Mouse (Mus musculus) heart, embryonic 12.5 days (tissue): Measurements from ENCODE around the gene Gm11077. TPM values are rescaled to one million over a fixed set of nuclear protein-coding genes. Genes with fewer than 3 reads are reported as not detected.
A peak's percentile ranks its signal among the peaks of the same experiment; 100 is the strongest.

Experiments
- ATAC-seq: fragments of 200-750 bp; cut with Nextera tagmentation; 2 replicates; pipeline ENCODE4 v1.8.0; 2017; ENCODE audit warnings: moderate TSS enrichment, moderate library complexity; ENCODE audit not compliant: insufficient number of reproducible peaks, low FRiP score
- H3K27ac ChIP-seq: fragments of 300-500 bp; sonication (generic); 2 replicates; pipeline ENCODE4 v1.5.1; 2016; ENCODE audit warnings: mild to moderate bottlenecking, moderate library complexity; ENCODE audit not compliant: poor library complexity, severe bottlenecking
- H3K27me3 ChIP-seq: fragments of 300-500 bp; sonication (generic); replicated peaks from 2 replicates; pipeline ENCODE4 v1.6.1; 2016; ENCODE audit warnings: mild to moderate bottlenecking, moderate library complexity
- H3K36me3 ChIP-seq: fragments of 300-500 bp; sonication (generic); 2 replicates; pipeline ENCODE4 v1.6.1; 2016; ENCODE audit warnings: mild to moderate bottlenecking, moderate library complexity
- H3K4me1 ChIP-seq: fragments of 300-500 bp; sonication (generic); replicated peaks from 2 replicates; pipeline ENCODE4 v1.6.1; 2016; ENCODE audit warnings: mild to moderate bottlenecking
- H3K4me2 ChIP-seq: fragments of 300-500 bp; sonication (generic); 2 replicates; pipeline ENCODE4 v1.6.1; 2016; ENCODE audit warnings: mild to moderate bottlenecking, moderate library complexity
- H3K4me3 ChIP-seq: fragments of 300-500 bp; sonication (generic); 2 replicates; pipeline ENCODE4 v1.5.1; 2016; ENCODE audit warnings: mild to moderate bottlenecking
- H3K9ac ChIP-seq: fragments of 300-500 bp; sonication (generic); 2 replicates; pipeline ENCODE4 v1.6.1; 2016; ENCODE audit warnings: mild to moderate bottlenecking, moderate library complexity
- H3K9me3 ChIP-seq: fragments of 300-500 bp; sonication (generic); replicated peaks from 2 replicates; pipeline ENCODE4 v1.6.1; 2016; ENCODE audit warnings: mild to moderate bottlenecking, moderate library complexity
- WGBS: fragments of 180-500 bp; shearing (Covaris S2); methylation state at CpG from one replicate; pipeline ENCODE4 v1.1.7; 2016; 5-methylcytosine and 5-hydroxymethylcytosine counted together
- polyA plus RNA-seq: library from polyadenylated mRNA; unstranded; fragments of >200 nt; fragmentation: Nextera tagmentation; extraction: Ambion mirVana; gene quantifications from 2 replicates; pipeline ENCODE4 v1.2.1, GENCODE M21; 2016

Gm11077 gene
- polyA plus RNA-seq, 1 experiment from 2014 or later = not detected

DNA sequence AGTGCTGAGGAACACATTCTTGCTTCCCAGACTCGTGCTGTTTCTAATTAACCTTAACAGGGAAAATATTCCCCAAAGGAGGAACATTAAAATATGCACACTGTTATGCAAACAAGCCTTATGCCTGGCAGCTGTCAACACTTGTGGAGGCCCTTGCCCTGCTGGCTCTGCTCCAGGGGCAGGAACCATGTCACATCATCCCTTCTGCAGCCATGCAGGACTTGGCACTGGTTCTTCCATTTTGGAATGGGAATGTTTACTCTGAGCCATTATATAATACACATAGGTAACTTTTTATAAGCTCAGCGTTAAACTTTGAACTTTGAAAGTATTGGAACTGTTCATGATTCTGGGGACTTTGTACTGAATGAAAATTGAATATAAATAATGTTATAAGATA is 18.5 kb downstream of the Gm11077 start:
- Histone ChIP-seq H3K4me2 (no peak overlapping the region), H3K27ac (no peak overlapping the region), H3K27me3 (no peaks in the 10 kb centered on the region), H3K9me3 (peaks cover 4% of the 10 kb centered on the region; the same call in 1 of the 2 replicates), H3K4me3 (no peak overlapping the region), H3K4me1 (peaks cover 12% of the 10 kb centered on the region), H3K9ac (no peak overlapping the region), H3K36me3 (no peaks in the 10 kb centered on the region)
- no peak for ATAC-seq
- 71% methylated on average over 2 of the region's 2 CpGs for WGBS

DNA sequence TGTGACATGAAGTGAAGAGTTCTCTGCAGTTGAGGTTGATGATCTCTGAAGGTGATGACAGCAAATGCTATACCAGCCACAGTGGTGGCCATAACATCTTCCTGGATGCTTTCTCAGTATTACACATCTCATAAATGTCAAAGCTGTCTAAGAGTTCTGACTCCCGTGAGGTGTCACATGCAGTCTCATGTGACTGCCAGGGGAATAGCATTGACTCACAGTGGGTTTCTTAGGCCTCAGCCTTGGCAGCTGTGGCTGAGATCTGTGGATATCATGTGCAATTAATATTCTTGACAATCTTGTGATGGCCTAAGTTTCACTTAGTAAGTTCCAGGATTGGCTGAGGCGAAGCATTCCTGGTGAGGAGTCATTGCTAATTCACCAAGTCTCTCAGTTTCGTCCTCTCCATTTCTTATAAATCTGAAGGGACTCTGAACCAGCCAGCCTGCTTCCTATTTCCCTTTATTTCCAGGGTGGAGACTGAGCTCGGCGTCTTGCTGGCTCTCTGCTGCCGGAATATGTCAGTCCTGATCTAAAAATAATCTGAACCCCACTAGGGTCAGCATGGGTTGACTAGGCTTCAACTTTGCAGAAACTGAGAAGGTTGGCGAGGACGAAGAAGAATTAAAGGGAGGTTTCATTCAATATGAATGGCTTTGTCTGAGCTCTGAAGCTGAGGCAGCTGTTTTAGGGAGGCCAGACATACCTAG is 21.4 kb downstream of the Gm11077 start:
- Histone ChIP-seq H3K4me1 (peaks cover 12% of the 10 kb centered on the region), H3K27ac (no peak overlapping the region; the same call in 1 of the 2 replicates), H3K4me2 (no peak overlapping the region), H3K9me3 (no peaks in the 10 kb centered on the region; the same call in 1 of the 2 replicates), H3K36me3 (no peaks in the 10 kb centered on the region), H3K27me3 (no peaks in the 10 kb centered on the region), H3K9ac (no peak overlapping the region), H3K4me3 (no peak overlapping the region)
- WGBS = 56% methylated on average over 8 of the region's 8 CpGs
- no peak for ATAC-seq

DNA sequence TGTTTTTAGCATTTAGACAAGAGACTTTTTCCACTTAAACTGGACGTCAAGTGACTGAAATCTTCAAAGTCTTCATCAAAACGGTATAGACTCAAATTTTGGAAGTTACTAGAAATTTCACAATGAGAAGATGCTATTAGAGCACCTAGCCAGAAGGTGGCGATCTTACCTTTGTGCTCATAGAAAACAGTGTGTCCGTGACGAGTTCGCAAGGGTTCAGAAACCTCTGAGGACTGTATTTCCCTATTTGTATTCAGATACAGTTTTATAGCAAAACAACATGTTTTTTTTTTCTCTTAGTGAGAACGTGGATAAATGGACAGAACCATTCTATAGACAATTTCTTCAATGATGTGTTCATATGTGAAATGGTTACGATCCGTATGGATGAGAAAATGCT is 37.3 kb downstream of the Gm11077 start:
- Histone ChIP-seq H3K27me3 (no peaks in the 10 kb centered on the region), H3K9me3 (no peaks in the 10 kb centered on the region; the same call in 1 of the 2 replicates), H3K4me2 (no peak overlapping the region), H3K36me3 (no peaks in the 10 kb centered on the region), H3K27ac (no peak overlapping the region), H3K4me1 (no peaks in the 10 kb centered on the region), H3K9ac (no peak overlapping the region), H3K4me3 (no peak overlapping the region)
- WGBS = 35% methylated on average over 9 of the region's 9 CpGs
- no peak for ATAC-seq

DNA sequence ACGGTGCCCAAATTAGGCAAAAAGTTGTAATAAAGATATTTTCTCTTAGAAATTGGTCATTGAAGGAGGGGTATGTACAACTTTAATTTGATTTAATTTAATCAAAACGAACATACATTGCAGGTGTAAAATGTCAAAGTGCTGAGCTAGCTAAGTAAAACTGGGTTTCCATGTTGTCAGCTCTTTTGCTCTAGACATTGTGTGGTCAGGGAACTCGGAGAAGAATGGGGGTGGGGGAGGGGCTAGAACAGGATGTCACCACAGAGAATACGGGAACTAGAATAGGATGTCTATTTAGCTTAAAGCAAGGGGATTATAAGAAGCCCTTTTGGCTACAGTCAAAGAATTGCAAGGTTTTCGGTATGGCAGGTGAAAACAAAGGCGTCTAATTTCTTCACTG is 38.2 kb downstream of the Gm11077 start:
- no peaks in the 10 kb centered on the region; the same call in 1 of the 2 replicates for H3K9me3 ChIP-seq
- no peak overlapping the region for H3K4me2 ChIP-seq
- no peaks in the 10 kb centered on the region for H3K36me3 ChIP-seq
- no peaks in the 10 kb centered on the region for H3K4me1 ChIP-seq
- H3K27me3 ChIP-seq = no peaks in the 10 kb centered on the region
- H3K9ac ChIP-seq = no peak overlapping the region
- WGBS = 60% methylated on average over 6 of the region's 6 CpGs
- H3K27ac ChIP-seq = no peak overlapping the region
- ATAC-seq = no peak
- H3K4me3 ChIP-seq = no peak overlapping the region

DNA sequence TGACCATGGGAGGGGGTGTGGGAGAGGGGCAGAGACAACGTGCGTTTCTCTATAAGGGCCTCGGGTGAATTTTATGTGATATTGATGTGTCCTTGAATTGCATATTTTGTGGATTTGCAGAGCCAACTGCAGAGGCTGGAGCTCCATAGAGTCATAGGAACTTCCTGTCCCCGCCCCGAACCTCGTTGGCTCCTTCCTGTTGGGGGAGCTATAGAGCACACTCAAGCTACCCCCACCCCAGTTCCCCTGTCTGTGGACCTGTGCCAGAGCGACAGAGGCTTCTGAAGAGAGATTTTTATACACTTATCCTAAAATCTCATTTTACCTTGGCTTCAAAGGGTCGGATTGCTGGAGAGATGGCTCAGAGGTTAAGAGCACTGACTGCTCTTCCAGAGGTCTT is 39.1 kb downstream of the Gm11077 start:
- Histone ChIP-seq H3K9ac (no peak overlapping the region), H3K27ac (no peak overlapping the region), H3K36me3 (no peaks in the 10 kb centered on the region), H3K27me3 (no peaks in the 10 kb centered on the region), H3K4me3 (no peak overlapping the region), H3K9me3 (no peaks in the 10 kb centered on the region; the same call in 1 of the 2 replicates), H3K4me1 (no peaks in the 10 kb centered on the region), H3K4me2 (no peak overlapping the region)
- no peak for ATAC-seq
- WGBS = 76% methylated on average over 8 of the region's 8 CpGs

DNA sequence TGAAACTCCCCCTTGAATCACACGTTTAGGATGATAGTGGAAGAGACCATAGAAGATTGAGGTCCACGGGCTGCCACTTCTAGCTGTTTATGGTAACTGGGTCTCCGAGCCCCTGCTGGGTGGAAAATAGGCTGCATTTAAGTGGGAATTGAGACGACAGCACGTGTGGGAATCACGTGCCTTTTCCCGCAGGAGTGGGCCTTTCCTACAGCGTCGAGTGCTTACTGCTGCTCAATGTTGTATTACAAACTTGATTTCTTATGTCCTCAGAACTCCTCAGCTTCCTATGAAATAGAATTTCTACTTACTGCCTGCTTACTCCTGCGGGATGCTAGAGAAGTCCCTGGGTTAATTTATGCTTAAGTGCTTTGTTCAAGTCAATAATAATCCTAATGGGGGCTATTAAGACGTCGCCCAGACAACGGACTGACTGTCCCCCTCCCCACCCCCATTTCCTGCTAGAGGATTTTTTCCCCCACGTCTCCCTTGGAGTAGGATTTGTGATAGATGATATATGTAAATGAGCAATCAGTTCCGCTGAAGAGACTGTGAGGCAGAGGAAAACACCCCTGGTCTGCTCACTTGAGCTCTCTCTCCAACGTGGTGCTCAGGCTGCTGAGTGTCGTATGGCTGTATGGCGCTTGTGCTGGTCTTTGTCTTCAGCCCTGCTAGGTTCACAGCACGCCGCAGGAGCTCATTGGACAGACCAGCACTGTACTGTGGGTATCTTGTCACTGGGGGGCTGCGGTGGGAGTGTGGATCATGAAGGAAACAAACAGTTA is 40.0 kb downstream of the Gm11077 start:
- Histone ChIP-seq H3K4me3 (no peak overlapping the region), H3K27ac (no peak overlapping the region), H3K9ac (no peak overlapping the region), H3K4me1 (no peaks in the 10 kb centered on the region), H3K9me3 (no peaks in the 10 kb centered on the region; the same call in 1 of the 2 replicates), H3K27me3 (no peaks in the 10 kb centered on the region), H3K4me2 (no peak overlapping the region), H3K36me3 (no peaks in the 10 kb centered on the region)
- 65% methylated on average over 21 of the region's 21 CpGs for WGBS
- no peak for ATAC-seq

DNA sequence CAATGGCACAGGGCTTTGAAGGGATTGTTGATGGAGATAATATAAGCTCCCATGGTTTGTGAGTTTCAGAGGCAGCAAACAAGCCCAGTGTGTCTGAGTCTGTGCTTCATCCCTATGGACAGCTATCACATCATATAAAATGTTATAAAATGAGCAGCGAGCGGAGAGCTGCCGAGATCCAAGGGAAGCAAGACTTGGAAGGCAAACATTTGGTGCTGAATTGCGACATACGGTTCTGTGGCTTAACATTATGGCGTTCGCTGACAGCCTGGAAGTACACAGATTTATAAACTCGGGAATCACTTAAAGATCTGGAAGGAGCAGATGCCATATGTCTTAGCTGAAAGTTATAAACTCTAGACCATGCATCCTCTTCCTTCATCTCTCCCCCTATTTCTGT is 47.2 kb downstream of the Gm11077 start:
- Histone ChIP-seq H3K4me1 (no peaks in the 10 kb centered on the region), H3K27me3 (no peaks in the 10 kb centered on the region), H3K4me3 (no peak overlapping the region), H3K9ac (no peak overlapping the region), H3K9me3 (no peaks in the 10 kb centered on the region; the same call in 1 of the 2 replicates), H3K36me3 (no peaks in the 10 kb centered on the region), H3K27ac (no peak overlapping the region), H3K4me2 (no peak overlapping the region)
- ATAC-seq = no peak
- WGBS = 90% methylated on average over 8 of the region's 8 CpGs

DNA sequence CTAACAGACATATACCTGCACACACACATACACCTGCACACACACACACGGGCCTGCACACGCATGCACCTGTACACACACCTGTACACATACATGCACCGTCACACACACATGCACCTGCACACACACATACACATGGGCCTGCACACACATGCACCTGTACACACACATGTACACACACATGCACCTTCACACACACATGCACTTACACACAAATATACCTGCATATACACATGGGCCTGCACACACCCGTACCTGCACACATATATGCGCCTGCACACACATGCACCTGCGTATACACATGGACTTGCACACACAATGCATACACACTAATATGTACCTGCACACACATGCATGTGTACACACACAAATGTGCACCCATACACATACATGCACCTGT is 53.4 kb downstream of the Gm11077 start:
- Histone ChIP-seq H3K36me3 (no peaks in the 10 kb centered on the region), H3K27ac (no peak overlapping the region), H3K4me3 (no peak overlapping the region), H3K4me1 (no peaks in the 10 kb centered on the region), H3K9me3 (no peaks in the 10 kb centered on the region), H3K4me2 (no peak overlapping the region), H3K27me3 (no peaks in the 10 kb centered on the region), H3K9ac (no peak overlapping the region)
- 85% methylated on average over 6 of the region's 6 CpGs for WGBS
- no peak for ATAC-seq

DNA sequence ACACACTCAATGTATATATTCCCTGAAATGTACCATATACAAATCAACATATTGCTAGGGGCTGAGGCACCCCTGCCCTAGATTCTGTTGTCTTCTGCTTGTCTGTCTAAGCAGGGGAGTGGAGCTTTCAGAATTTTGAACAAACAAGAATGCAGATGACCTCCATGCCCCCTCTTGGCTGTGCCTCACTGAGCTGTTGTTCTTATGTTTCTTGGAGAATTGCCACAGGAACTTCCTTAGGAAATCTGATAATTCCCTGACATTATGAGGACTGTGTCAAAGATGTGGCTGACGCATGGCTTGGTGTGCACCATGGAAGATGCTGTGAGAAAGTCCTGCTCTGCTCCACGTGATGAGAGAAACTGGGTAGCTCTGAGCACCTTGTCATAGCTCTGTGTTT is 57.0 kb downstream of the Gm11077 start:
- H3K4me3 ChIP-seq = no peak overlapping the region
- no peaks in the 10 kb centered on the region for H3K4me1 ChIP-seq
- no peak overlapping the region for H3K9ac ChIP-seq
- WGBS = 50% methylated on average over 2 of the region's 2 CpGs
- no peak overlapping the region for H3K27ac ChIP-seq
- 0 out of 2 replicates have a peak, but pooled peaks cover 2% of the 10 kb centered on the region for H3K9me3 ChIP-seq
- H3K36me3 ChIP-seq = no peaks in the 10 kb centered on the region
- peak; percentile 77 for ATAC-seq
- H3K4me2 ChIP-seq = no peak overlapping the region
- H3K27me3 ChIP-seq = no peaks in the 10 kb centered on the region

DNA sequence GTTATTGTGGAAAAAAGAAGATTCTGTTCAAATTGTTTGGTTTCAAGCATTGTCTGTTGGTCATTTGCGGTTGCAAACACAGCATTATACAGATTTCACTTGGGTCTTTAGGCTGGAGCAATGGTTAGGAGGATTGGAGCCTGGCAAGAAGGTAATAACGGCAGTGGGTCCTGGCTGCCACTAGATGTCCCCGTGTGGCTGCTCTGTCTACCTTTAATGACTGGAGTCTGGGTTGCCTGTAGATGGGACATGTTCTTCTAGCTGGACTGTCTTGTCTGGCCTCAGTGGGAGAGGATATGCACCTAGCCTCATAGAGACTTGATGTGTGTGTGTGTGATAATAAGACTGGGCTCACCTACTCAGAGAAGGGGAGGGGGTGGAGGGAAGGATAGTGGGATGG is 60.8 kb downstream of the Gm11077 start:
- no peak overlapping the region for H3K9ac ChIP-seq
- no peaks in the 10 kb centered on the region for H3K36me3 ChIP-seq
- 36% methylated on average over 3 of the region's 3 CpGs for WGBS
- no peak overlapping the region for H3K27ac ChIP-seq
- no peak; the same call in 1 of the 2 replicates for ATAC-seq
- no peak overlapping the region for H3K4me2 ChIP-seq
- no peak overlapping the region for H3K4me3 ChIP-seq
- no peaks in the 10 kb centered on the region for H3K27me3 ChIP-seq
- H3K4me1 ChIP-seq = no peaks in the 10 kb centered on the region
- 0 out of 2 replicates have a peak, but pooled peaks cover 2% of the 10 kb centered on the region for H3K9me3 ChIP-seq

DNA sequence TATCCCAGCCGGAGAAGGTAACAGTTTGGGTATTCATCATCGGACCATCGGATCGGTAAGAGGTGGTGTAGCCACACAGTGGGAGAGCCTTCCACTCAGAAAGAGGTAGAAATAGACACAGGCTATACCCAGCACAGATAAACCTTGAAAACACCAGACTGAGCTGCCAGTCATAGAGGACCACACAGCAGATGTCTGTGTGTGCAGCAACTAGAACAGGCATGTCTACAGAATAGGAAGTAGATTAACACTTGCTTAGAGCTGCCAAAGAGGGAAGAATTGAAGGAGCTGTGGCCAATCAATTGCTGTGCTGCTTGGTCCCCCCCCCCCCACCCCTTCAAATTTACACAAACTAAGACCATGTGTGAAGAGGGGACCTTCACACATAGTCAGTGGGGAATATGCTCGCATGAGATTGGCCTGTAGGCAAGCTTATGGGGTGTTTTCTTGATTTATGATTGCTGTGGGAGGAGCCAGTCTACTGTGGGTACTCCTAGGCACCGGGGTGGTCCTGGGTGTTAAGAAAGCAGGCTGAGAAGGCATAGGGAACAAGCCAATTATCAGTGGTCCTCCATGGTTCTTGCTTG is 64.7 kb downstream of the Gm11077 start:
- WGBS = 87% methylated on average over 6 of the region's 6 CpGs
- ATAC-seq = no peak
- no peaks in the 10 kb centered on the region for H3K27me3 ChIP-seq

More for the DNA sequence above, 64.7 kb downstream of the Gm11077 start:
- Histone ChIP-seq H3K4me2 (no peak overlapping the region), H3K4me1 (no peaks in the 10 kb centered on the region), H3K9ac (no peak overlapping the region), H3K36me3 (no peaks in the 10 kb centered on the region), H3K27ac (no peak overlapping the region), H3K9me3 (0 out of 2 replicates have a peak, but pooled peaks cover 2% of the 10 kb centered on the region), H3K4me3 (no peak overlapping the region)
